Mouse (Mus musculus): ENCODE measurements at regions not wholly inside any gene's neighbourhood (a gene's known extent, or its start where the extent isn't known, plus 50 kb on each side); places are given as distances from the start of the nearest gene placed in this dataset.

GRCm38 (mm10) chr9:90446957-90447356, 176.4 kb upstream of the Tbc1d2b start:
- 6% methylated on average over 4 of the region's 4 CpGs for WGBS (ENCODE audit: insufficient replicate concordance)
- peak in 2 of 3 experiments; percentile 12 to 16 for DNase-seq (ENCODE audit: low read depth in 3 of 3, low spot score in 3 of 3)
- TF ChIP-seq CTCF (IDR thresholded peaks at IDR 0.05; ENCODE audit: low read depth): peak; percentile 71
- no peak for TF ChIP-seq EP300 (IDR thresholded peaks at IDR 0.05; ENCODE audit: low read depth)

DNA sequence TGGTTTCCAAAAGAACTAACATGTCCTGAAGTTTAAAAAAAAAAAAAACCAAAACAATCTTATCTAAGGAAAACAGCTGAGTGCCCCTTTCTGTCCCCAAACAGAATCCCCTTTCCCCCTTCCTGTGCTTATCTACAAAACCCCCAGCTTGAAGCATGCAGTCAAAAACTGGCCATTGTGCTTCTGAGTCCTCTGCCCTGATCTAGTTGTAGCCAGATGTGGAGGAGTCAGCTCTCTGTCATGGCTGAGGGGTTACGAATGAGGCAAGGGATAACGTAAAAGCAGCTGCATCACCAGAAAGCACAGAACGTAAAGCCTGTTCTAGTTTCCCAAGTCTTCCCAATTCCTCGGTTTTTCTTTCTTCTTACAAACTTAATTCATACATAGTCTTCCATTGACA, 164.3 kb upstream of the Tbc1d2b start:
- WGBS (ENCODE audit: insufficient replicate concordance): 23% methylated on average over 4 of the region's 4 CpGs
- Histone ChIP-seq H3K27me3 (ENCODE audit: control insufficient read depth, insufficient read depth, low read length) (no peaks in the 10 kb centered on the region), H3K27ac (no peak overlapping the region), H3K9ac (replicated peaks) (no peak overlapping the region), H3K4me3 (ENCODE audit: insufficient read depth in 1 of 2, low read depth in 2 of 2, low read length in 2 of 2) (no peak overlapping the region), H3K36me3 (replicated peaks; ENCODE audit: control insufficient read depth, insufficient read depth, low read depth) (no peaks in the 10 kb centered on the region), H3K4me2 (ENCODE audit: low read depth) (no peak overlapping the region), H3K4me1 (replicated peaks; ENCODE audit: control insufficient read depth in 2 of 2, insufficient read depth in 2 of 2, low read length in 1 of 2) (no peaks in the 10 kb centered on the region), H3K9me3 (ENCODE audit: control insufficient read depth, low read length) (no peaks in the 10 kb centered on the region)
- no peak for ATAC-seq (ENCODE audit: insufficient read depth)
- TF ChIP-seq EP300 (IDR thresholded peaks at IDR 0.05; ENCODE audit: low read depth) (no peak), CTCF (IDR thresholded peaks at IDR 0.05; ENCODE audit: low read depth) (no peak)
- DNase-seq (ENCODE audit: low read depth in 3 of 3, low spot score in 3 of 3): no peak

More at GRCm38 (mm10) chr9:90446957-90447356, 176.4 kb upstream of the Tbc1d2b start:
- no peak overlapping the region for H3K27ac ChIP-seq
- no peaks in the 10 kb centered on the region for H3K4me1 ChIP-seq (replicated peaks; ENCODE audit: control insufficient read depth in 2 of 2, insufficient read depth in 2 of 2, low read length in 1 of 2)
- H3K4me2 ChIP-seq (ENCODE audit: low read depth): no peak overlapping the region
- no peaks in the 10 kb centered on the region for H3K9me3 ChIP-seq (ENCODE audit: control insufficient read depth, low read length)
- H3K4me3 ChIP-seq (ENCODE audit: insufficient read depth in 1 of 2, low read depth in 2 of 2, low read length in 2 of 2): no peak overlapping the region
- H3K9ac ChIP-seq (replicated peaks): no peak overlapping the region
- H3K27me3 ChIP-seq (ENCODE audit: control insufficient read depth, insufficient read depth, low read length): no peaks in the 10 kb centered on the region
- no peak for ATAC-seq (ENCODE audit: insufficient read depth)
- no peaks in the 10 kb centered on the region for H3K36me3 ChIP-seq (replicated peaks; ENCODE audit: control insufficient read depth, insufficient read depth, low read depth)

- H3K27me3 ChIP-seq (ENCODE audit: control insufficient read depth, insufficient read depth, low read length): no peaks in the 10 kb centered on the region
- TF ChIP-seq CTCF (IDR thresholded peaks at IDR 0.05; ENCODE audit: low read depth) (no peak), EP300 (IDR thresholded peaks at IDR 0.05; ENCODE audit: low read depth) (no peak)
- H3K36me3 ChIP-seq (replicated peaks; ENCODE audit: control insufficient read depth, insufficient read depth, low read depth): no peaks in the 10 kb centered on the region
- DNase-seq (ENCODE audit: low read depth in 3 of 3, low spot score in 3 of 3): peak in 1 of 3 experiments; percentile 19
- H3K9ac ChIP-seq (replicated peaks): no peak overlapping the region
- H3K4me3 ChIP-seq (ENCODE audit: insufficient read depth in 1 of 2, low read depth in 2 of 2, low read length in 2 of 2): no peak overlapping the region
- H3K4me1 ChIP-seq (replicated peaks; ENCODE audit: control insufficient read depth in 2 of 2, insufficient read depth in 2 of 2, low read length in 1 of 2): no peaks in the 10 kb centered on the region
- H3K4me2 ChIP-seq (ENCODE audit: low read depth): no peak overlapping the region
- H3K27ac ChIP-seq: no peak overlapping the region
- 16% methylated on average over 2 of the region's 2 CpGs for WGBS (ENCODE audit: insufficient replicate concordance)
- H3K9me3 ChIP-seq (ENCODE audit: control insufficient read depth, low read length): no peaks in the 10 kb centered on the region
- no peak for ATAC-seq (ENCODE audit: insufficient read depth)
Measured at GRCm38 (mm10) chr9:90430898-90431297, 160.3 kb upstream of the Tbc1d2b start.

GRCm38 (mm10) chr9:90421662-90422061, 151.1 kb upstream of the Tbc1d2b start:
- TF ChIP-seq EP300 (IDR thresholded peaks at IDR 0.05; ENCODE audit: low read depth) (no peak), CTCF (IDR thresholded peaks at IDR 0.05; ENCODE audit: low read depth) (no peak)
- Histone ChIP-seq H3K27ac (no peak overlapping the region), H3K9me3 (ENCODE audit: control insufficient read depth, low read length) (no peaks in the 10 kb centered on the region), H3K36me3 (replicated peaks; ENCODE audit: control insufficient read depth, insufficient read depth, low read depth) (no peaks in the 10 kb centered on the region), H3K4me3 (ENCODE audit: insufficient read depth in 1 of 2, low read depth in 2 of 2, low read length in 2 of 2) (no peak overlapping the region), H3K9ac (replicated peaks) (no peak overlapping the region), H3K4me1 (replicated peaks; ENCODE audit: control insufficient read depth in 2 of 2, insufficient read depth in 2 of 2, low read length in 1 of 2) (no peaks in the 10 kb centered on the region), H3K27me3 (ENCODE audit: control insufficient read depth, insufficient read depth, low read length) (no peaks in the 10 kb centered on the region), H3K4me2 (ENCODE audit: low read depth) (no peak overlapping the region)
- DNase-seq (ENCODE audit: low read depth in 3 of 3, low spot score in 3 of 3): no peak
- no peak for ATAC-seq (ENCODE audit: insufficient read depth)
- WGBS (ENCODE audit: insufficient replicate concordance): 64% methylated on average over 6 of the region's 6 CpGs

DNA sequence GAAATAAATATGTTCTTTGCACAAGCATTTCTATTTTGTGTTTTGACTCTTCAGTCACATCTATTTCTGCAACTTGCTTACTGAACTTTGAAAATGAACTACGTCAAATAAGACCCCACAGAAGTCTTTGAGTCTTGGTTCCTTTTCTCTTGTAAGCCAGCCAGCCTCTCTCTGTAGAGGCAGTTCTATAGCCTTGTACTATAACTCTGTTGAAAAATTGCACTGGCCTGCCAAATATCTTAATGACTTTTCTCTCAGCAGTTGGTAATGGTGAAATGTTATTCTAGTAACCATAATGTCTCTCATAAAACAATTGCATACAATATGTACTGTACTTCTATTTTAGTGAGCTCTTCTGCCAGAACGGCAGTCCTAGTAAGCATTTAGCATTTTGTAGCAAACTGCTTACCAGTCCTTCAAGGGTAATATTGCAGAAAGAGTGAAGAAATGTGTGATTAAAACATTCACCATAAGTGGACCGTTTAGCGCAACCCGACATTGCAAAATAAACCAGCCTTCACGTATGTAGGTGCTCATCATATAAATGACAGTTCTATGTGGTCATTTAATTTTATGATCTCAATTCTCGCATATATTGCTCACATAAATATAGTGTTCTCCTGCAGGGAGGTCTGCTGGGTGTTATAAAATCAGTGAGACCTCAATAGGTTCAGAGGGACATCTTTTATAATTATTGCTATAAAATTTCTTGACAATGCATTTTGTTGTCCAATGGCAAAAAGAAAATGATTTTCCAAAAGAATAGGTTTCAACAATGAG, 149.3 kb upstream of the Tbc1d2b start:
- Histone ChIP-seq H3K27me3 (ENCODE audit: control insufficient read depth, insufficient read depth, low read length) (no peaks in the 10 kb centered on the region), H3K4me2 (ENCODE audit: low read depth) (no peak overlapping the region), H3K27ac (no peak overlapping the region), H3K4me3 (ENCODE audit: insufficient read depth in 1 of 2, low read depth in 2 of 2, low read length in 2 of 2) (no peak overlapping the region), H3K36me3 (replicated peaks; ENCODE audit: control insufficient read depth, insufficient read depth, low read depth) (no peaks in the 10 kb centered on the region), H3K4me1 (replicated peaks; ENCODE audit: control insufficient read depth in 2 of 2, insufficient read depth in 2 of 2, low read length in 1 of 2) (no peaks in the 10 kb centered on the region), H3K9ac (replicated peaks) (no peak overlapping the region), H3K9me3 (ENCODE audit: control insufficient read depth, low read length) (no peaks in the 10 kb centered on the region)
- no peak for TF ChIP-seq CTCF (IDR thresholded peaks at IDR 0.05; ENCODE audit: low read depth)
- no peak for TF ChIP-seq EP300 (IDR thresholded peaks at IDR 0.05; ENCODE audit: low read depth)
- DNase-seq (ENCODE audit: low read depth in 3 of 3, low spot score in 3 of 3) (no peak), ATAC-seq (ENCODE audit: insufficient read depth) (no peak)
- 74% methylated on average over 7 of the region's 7 CpGs for WGBS (ENCODE audit: insufficient replicate concordance)
